8 mouse cellular contexts compared by ENCODE assay signal in genomic region chr13:53019532-53019931, GRCm38 (mm10). TPM values are rescaled to one million over a fixed set of nuclear protein-coding genes. Genes with fewer than 3 reads are reported as not detected.
DNase-seq lines count a peak whose midpoint lies in the region; TF ChIP-seq lines count a peak whose summit lies in the region.
"Had no signal": no experiment of that assay in that cellular context is flagged by ENCODE, and none has a peak within 500 bp of the region (broad histone marks: within the 10 kb centered on the region; RNA-seq: fewer than 3 reads in every experiment).

No protein-coding gene starts in this region.

- TF ChIP-seq EP300 in CH12.LX (IDR thresholded peaks at IDR 0.05; ENCODE audit: low read length) = no peak

- H3K27ac ChIP-seq in kidney, adult 2 months (ENCODE audit: insufficient read depth, low read depth, low read length) = no peak overlapping the region
- H3K27ac ChIP-seq in CH12.LX (ENCODE audit: insufficient read depth, low read depth) = no peak overlapping the region
- no peak overlapping the region for H3K27ac ChIP-seq in spleen, adult 2 months (ENCODE audit: insufficient read depth, low read length)
- H3K27ac ChIP-seq: liver, embryonic 15.5 days had no signal

- 0 out of 2 replicates have a peak, but pooled peaks cover 3% of the 10 kb centered on the region for H3K4me1 ChIP-seq in kidney, adult 2 months (ENCODE audit: control insufficient read depth, insufficient read depth, low read length)
- H3K4me1 ChIP-seq in CH12.LX (ENCODE audit: control insufficient read depth in 1 of 2, insufficient read depth in 2 of 2) = peaks cover 3 to 16% of the 10 kb centered on the region in 2 experiments; a peak in 2 of 4 replicates
- H3K4me1 ChIP-seq in spleen, adult 2 months (ENCODE audit: control insufficient read depth, insufficient read depth, insufficient read length) = no peaks in the 10 kb centered on the region
- H3K4me1 ChIP-seq: liver, embryonic 15.5 days had no signal

- in situ Hi-C loops in CH12.LX (cut with MboI; ENCODE audit: low pct_ligation_motif_present, low pct_unique_long_range_greater_than_20kb, low sequenced_read_pairs) = loop anchor here (10.0 kb wide), 1 partner anchor 75 kb away; no protein-coding TSS in a partner anchor

- TF ChIP-seq RAD21 in CH12.LX (IDR thresholded peaks at IDR 0.05; ENCODE audit: low read depth, low read length) = peak; percentile 38

- no peaks in the 10 kb centered on the region for H3K9me3 ChIP-seq in CH12.LX (replicated peaks; ENCODE audit: low read length)
- H3K9me3 ChIP-seq: liver, embryonic 15.5 days had no signal

- TF ChIP-seq CTCF in kidney, adult 2 months (conservative IDR thresholded peaks at IDR 0.05; ENCODE audit: insufficient read depth, insufficient read length, low read depth, low read length) = peak; percentile 57
- TF ChIP-seq CTCF in CH12.LX (conservative IDR thresholded peaks at IDR 0.05 in 1 of 2, IDR thresholded peaks at IDR 0.05 in 1 of 2; ENCODE audit: low read depth in 2 of 2, low read length in 2 of 2) = peak in 1 of 2 experiments; percentile 67; a peak in 3 of 4 replicates
- TF ChIP-seq CTCF in spleen, adult 2 months (IDR thresholded peaks at IDR 0.05; ENCODE audit: extremely low read depth, insufficient read depth, insufficient read length, insufficient replicate concordance) = peak; percentile 64; the same call in 1 of the 2 replicates

- 69% methylated on average over 9 of the region's 9 CpGs for WGBS in kidney, adult 2 months
- 82% methylated on average over 5 of the region's 9 CpGs for WGBS in spleen, adult 2 months

- dilution Hi-C loops in CH12.LX (cut with MboI; ENCODE audit: extremely low pct_ligation_motif_present, extremely low pct_unique_long_range_greater_than_20kb, low sequenced_read_pairs) = no loop called here

- H3K79me2 ChIP-seq in CH12.LX (replicated peaks; ENCODE audit: control insufficient read depth, extremely low read depth, insufficient read depth, poor library complexity, severe bottlenecking) = no peaks in the 10 kb centered on the region

- H3K36me3 ChIP-seq in kidney, adult 2 months (ENCODE audit: control insufficient read depth, insufficient read depth, low read length) = no peaks in the 10 kb centered on the region
- no peaks in the 10 kb centered on the region for H3K36me3 ChIP-seq in CH12.LX (replicated peaks in 1 of 2; ENCODE audit: control insufficient read depth in 1 of 2, insufficient read depth in 1 of 2, low read length in 1 of 2)
- no peaks in the 10 kb centered on the region for H3K36me3 ChIP-seq in spleen, adult 2 months (ENCODE audit: control insufficient read depth, insufficient read depth, low read length)
- H3K36me3 ChIP-seq: liver, embryonic 15.5 days had no signal

- no peak overlapping the region for H3K4me3 ChIP-seq in kidney, adult 2 months (ENCODE audit: insufficient read depth, low read depth, low read length)
- no peak overlapping the region for H3K4me3 ChIP-seq in CH12.LX (replicated peaks in 1 of 3; ENCODE audit: low read depth in 2 of 3, low read length in 2 of 3, poor library complexity in 1 of 3)
- H3K4me3 ChIP-seq in spleen, adult 2 months (ENCODE audit: extremely low read depth, insufficient read depth, insufficient read length) = no peak overlapping the region
- H3K4me3 ChIP-seq: liver, embryonic 15.5 days had no signal

- no peak overlapping the region for H3K4me2 ChIP-seq in CH12.LX (ENCODE audit: insufficient read depth, low read depth, poor library complexity, severe bottlenecking)
- H3K4me2 ChIP-seq: liver, embryonic 15.5 days had no signal

- DNase-seq in kidney, adult 2 months = peak; percentile 36
- DNase-seq in kidney, adult 11 months = no peak
- DNase-seq in CH12.LX (ENCODE audit: extremely low read depth) = no peak
- peak; percentile 7 for DNase-seq in c-Kit-positive CD71-positive TER-119-positive erythroid progenitor cells, embryonic 14.5 days (ENCODE audit: low spot score)
- DNase-seq in spleen, adult 2 months (ENCODE audit: low read depth in 1 of 2, low spot score in 2 of 2) = peak in 1 of 2 experiments; percentile 27
- no peak for DNase-seq in ovary, adult 18-20 months (ENCODE audit: low spot score)
- no peak for DNase-seq in left cerebral cortex, adult 9 months (ENCODE audit: low spot score in 2 of 2)

- H3K9ac ChIP-seq in CH12.LX (ENCODE audit: insufficient read depth, low read depth) = no peak overlapping the region
- H3K9ac ChIP-seq: liver, embryonic 15.5 days had no signal

- no peak for TF ChIP-seq POLR2A in kidney, adult 2 months (IDR thresholded peaks at IDR 0.05; ENCODE audit: low read depth, low read length)
- no peak for TF ChIP-seq POLR2A in CH12.LX (IDR thresholded peaks at IDR 0.05; ENCODE audit: low read depth, low read length)
- TF ChIP-seq POLR2A in spleen, adult 2 months (IDR thresholded peaks at IDR 0.05; ENCODE audit: low read depth, low read length) = no peak

- no peaks in the 10 kb centered on the region for H3K27me3 ChIP-seq in kidney, adult 2 months (replicated peaks; ENCODE audit: control insufficient read depth, insufficient read depth, low read length)
- H3K27me3 ChIP-seq in CH12.LX (replicated peaks) = no peaks in the 10 kb centered on the region
- H3K27me3 ChIP-seq in spleen, adult 2 months (ENCODE audit: control insufficient read depth, insufficient read depth, low read length) = no peaks in the 10 kb centered on the region
- H3K27me3 ChIP-seq: liver, embryonic 15.5 days had no signal

TF ChIP-seq in CH12.LX, 34 proteins besides CTCF, POLR2A, EP300 and RAD21:
- TF ChIP-seq JUND (conservative IDR thresholded peaks at IDR 0.05; ENCODE audit: low read depth, low read length) = no peak
- peak; percentile 68 for TF ChIP-seq SMC3 (IDR thresholded peaks at IDR 0.05; ENCODE audit: low read depth, low read length)
- TF ChIP-seq RCOR1 (conservative IDR thresholded peaks at IDR 0.05; ENCODE audit: low read depth, low read length) = no peak

RNA-seq across cellular contexts. Expression of gene Nfil3, which starts 38.7 kb away (rescaled TPM):
- polyA plus RNA-seq in kidney, adult 2 months (2012; rRNA removed) = 4.0 and 4.2 TPM in 2 replicates
- 24.4 and 30.0 TPM in 2 replicates for total RNA-seq in CH12.LX (2012; rRNA removed)
- 23.5 and 27.8 TPM in 2 replicates for total RNA-seq in CH12.LX (2014; rRNA removed)
- polyA plus RNA-seq in CH12.LX (2012; ENCODE audit: insufficient read length, low read depth) = 34.5 and 34.6 TPM in 2 replicates
- polyA plus RNA-seq in spleen, adult 2 months (2012; rRNA removed) = 1.2 and 1.6 TPM in 2 replicates

Comparison
In these comparisons a context has a peak if more than half of its experiments do, and no peak if none do; other contexts are left out.
1. DNase-seq: peak in kidney, adult 2 months (single experiment) and c-Kit-positive CD71-positive TER-119-positive erythroid progenitor cells, embryonic 14.5 days (single experiment); none in kidney, adult 11 months (single experiment), CH12.LX (single experiment), ovary, adult 18-20 months (single experiment) and left cerebral cortex, adult 9 months (0 of 2).